Mouse (Mus musculus): Measurements from ENCODE around the gene Paics. TPM values are rescaled to one million over a fixed set of nuclear protein-coding genes. Genes with fewer than 3 reads are reported as not detected.
"Not testable (repeated sequence)": the region's sequence is repeated elsewhere in the genome, so short reads cannot be mapped to it uniquely, and the experiment has no call there.

Gene Paics
- 392 and 396 TPM in 2 replicates for polyA plus RNA-seq (2016; fragmentation: Nextera tagmentation; extraction: Ambion mirVana)

DNA sequence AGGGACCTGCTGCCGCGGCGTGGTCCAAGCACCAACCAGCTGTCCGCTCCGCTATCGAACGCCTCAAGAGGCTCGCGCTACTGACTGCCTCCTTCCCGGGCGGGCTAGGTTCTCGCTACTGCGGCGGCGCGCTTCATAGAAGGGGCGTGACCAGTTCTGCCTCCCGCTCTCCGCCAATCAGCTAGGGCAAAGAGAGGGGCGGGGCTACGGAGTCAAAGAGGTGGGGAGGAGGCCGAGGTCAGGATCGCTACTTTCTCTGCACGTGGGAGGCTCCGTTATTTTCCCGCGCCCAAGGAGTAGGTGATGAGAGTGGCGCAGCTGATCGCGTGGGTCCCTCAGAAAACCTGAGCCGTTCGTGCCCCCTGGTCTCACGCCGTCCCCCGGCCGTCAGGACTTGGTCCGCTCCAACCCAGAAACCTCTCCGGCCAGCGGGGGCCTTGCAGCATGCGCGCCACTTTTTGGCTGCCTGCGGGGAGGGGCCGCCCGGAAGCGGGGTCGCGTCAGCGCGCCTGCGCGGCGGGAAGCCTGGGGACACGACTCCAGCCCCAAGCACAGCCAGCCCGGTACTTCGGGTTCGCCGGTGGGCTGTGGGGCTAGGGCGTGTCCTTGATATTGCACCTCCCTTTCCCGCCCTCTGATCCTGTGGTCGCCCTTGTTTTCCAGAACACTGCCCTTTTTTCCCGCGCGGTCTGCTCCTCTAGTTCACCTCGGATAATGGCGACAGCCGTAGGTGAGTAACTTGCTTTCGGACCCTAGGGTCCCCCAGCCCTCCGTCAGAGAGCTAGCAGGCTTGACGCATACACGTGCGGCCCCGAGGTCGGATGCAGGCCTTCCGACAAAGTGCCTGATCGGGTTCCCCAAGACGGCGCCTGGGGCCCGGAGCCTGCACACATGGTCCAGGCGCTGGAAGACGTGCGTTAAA, at the start of gene Paics, which contains the start of gene Ppat:
TSS of gene Paics (plus strand) at position 202 of the 922 bp plus-strand sequence.
TSS of gene Ppat (minus strand) at position 473 of the 922 bp plus-strand sequence.
- Histone ChIP-seq H3K4me2 (peak within 1 kb of the TSS; percentile 79), H3K36me3 (peaks cover 49% of the 10 kb centered on the region), H3K4me1 (replicated peaks) (peaks cover 46% of the 10 kb centered on the region), H3K9me3 (no peaks in the 10 kb centered on the region), H3K9ac (replicated peaks) (peak within 1 kb of the TSS; percentile 72), H3K27me3 (no peaks in the 10 kb centered on the region), H3K27ac (peak within 1 kb of the TSS; percentile 94), H3K4me3 (replicated peaks) (peak within 1 kb of the TSS; percentile 75)
- under 1% methylated on average over 81 of the region's 81 CpGs for WGBS
- ATAC-seq (ENCODE audit: insufficient number of reproducible peaks, insufficient read depth, low FRiP score, low TSS enrichment, low read depth), result peak; percentile 95

DNA sequence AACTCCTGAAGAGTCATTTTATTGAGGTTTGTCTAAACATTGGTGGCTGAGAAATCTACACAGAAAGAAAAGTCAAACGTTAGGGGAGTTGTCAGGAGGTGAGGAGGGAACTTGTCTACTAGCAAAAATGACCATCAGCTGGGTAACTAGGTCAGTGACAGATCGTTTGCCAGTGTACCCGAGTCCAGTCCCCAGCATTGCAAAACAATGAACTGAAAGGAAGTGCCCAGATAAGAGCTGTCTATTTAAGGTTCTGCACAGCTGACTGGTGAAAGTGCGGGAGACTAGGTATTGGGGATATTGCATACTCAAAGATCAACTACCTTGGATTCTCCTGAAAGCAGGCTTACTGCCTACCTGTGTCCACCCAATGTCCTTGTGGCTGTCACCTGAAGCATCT, 49.0 kb upstream of the Paics start:
- WGBS, result 78% methylated on average over 4 of the region's 4 CpGs
- ATAC-seq (ENCODE audit: insufficient number of reproducible peaks, insufficient read depth, low FRiP score, low TSS enrichment, low read depth), result no peak
- H3K27me3 ChIP-seq, result no peaks in the 10 kb centered on the region
- no peaks in the 10 kb centered on the region for H3K9me3 ChIP-seq
- no peak overlapping the region for H3K27ac ChIP-seq
- H3K4me2 ChIP-seq, result no peak overlapping the region
- peaks cover 10% of the 10 kb centered on the region for H3K36me3 ChIP-seq
- H3K9ac ChIP-seq (replicated peaks), result no peak overlapping the region
- H3K4me1 ChIP-seq (replicated peaks), result 0 out of 2 replicates have a peak, but pooled peaks cover 4% of the 10 kb centered on the region
- no peak overlapping the region for H3K4me3 ChIP-seq (replicated peaks)

DNA sequence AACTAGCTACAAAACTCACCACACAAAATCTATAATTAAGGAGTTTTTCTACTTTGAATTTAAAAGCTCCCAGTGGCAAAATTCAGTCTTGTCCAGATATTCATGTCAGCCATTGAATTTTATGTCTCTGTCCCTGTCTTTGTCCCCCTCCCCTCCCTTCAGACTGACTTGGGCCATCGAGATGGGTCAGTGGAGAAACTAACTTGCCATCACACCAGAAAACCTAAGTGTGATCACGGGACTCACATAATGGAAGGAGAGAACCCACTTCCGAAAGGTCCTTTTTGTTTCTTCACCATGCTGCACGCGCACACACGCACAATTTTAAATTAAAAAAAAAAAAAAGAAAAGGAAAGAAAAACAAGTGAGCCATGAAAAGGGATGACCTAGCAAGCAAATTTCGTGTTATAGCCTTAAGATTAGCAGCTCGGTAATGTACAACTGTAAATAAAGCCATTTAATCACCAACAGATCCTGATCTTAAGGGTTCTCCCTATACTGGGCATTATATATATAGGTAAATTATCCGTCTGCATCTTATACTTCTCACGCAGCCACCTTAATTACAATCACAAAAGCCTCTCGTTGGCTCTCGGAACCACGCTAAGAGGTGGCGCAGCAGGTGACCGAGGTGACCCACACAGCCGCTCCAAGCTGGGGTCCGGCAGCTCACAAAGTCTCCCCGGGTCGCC, 46.2 kb upstream of the Paics start:
- no peaks in the 10 kb centered on the region for H3K27me3 ChIP-seq
- ATAC-seq (ENCODE audit: insufficient number of reproducible peaks, insufficient read depth, low FRiP score, low TSS enrichment, low read depth), result no peak
- H3K27ac ChIP-seq, result peak overlapping the region; percentile 89
- H3K9ac ChIP-seq (replicated peaks), result peak overlapping the region; percentile 78
- H3K4me3 ChIP-seq (replicated peaks), result peak overlapping the region; percentile 69
- peaks cover 7% of the 10 kb centered on the region for H3K36me3 ChIP-seq
- 3% methylated on average over 19 of the region's 19 CpGs for WGBS
- H3K9me3 ChIP-seq, result no peaks in the 10 kb centered on the region
- H3K4me2 ChIP-seq, result peak overlapping the region; percentile 70
- H3K4me1 ChIP-seq (replicated peaks), result 0 out of 2 replicates have a peak, but pooled peaks cover 4% of the 10 kb centered on the region

DNA sequence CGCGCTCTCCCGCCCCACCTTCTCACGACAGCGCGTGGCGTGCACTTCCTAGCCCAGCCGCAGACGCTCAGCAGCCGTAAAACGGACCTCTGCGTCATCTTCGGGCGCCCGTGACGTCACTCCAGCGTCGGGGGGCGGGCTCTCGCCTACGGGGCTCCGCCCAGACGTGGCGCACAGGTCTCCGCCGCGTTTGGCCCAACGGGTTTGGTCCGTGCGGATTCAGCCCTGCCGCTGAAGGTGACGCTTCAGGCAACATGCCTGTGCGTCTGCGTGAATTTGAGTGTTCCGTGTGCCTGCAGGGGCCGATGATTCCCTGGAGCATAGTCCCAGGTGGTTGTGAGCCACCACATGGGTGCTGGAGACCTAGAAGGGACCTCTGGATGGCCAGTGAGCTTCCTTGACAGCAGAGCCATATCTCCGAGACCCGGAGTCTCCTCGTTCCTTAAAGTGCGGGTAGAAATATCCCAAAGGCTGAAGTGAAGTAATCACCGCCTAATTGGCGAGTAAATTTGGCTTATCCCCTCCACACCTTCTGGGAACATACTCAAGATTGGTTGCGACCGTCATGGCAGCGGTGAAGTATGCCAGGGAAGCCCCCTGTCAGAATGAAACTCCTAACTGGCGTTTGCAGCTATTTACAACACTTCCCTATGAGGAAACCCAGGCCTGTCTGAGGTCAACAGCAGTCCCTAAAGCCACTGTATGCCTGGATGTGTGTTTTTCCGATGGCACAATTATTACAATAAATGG, 45.5 kb upstream of the Paics start, which contains the start of gene Aasdh:
TSS of gene Aasdh (minus strand) at position 110 of the 750 bp plus-strand sequence.
- under 1% methylated on average over 47 of the region's 47 CpGs for WGBS
- Histone ChIP-seq H3K27me3 (no peaks in the 10 kb centered on the region), H3K36me3 (peaks cover 9% of the 10 kb centered on the region), H3K27ac (peak within 1 kb of the TSS; percentile 89), H3K4me3 (replicated peaks) (peak within 1 kb of the TSS; percentile 69), H3K4me1 (replicated peaks) (0 out of 2 replicates have a peak, but pooled peaks cover 4% of the 10 kb centered on the region), H3K9ac (replicated peaks) (peak within 1 kb of the TSS; percentile 78), H3K4me2 (peak within 1 kb of the TSS; percentile 70), H3K9me3 (no peaks in the 10 kb centered on the region)
- peak; percentile 95 for ATAC-seq (ENCODE audit: insufficient number of reproducible peaks, insufficient read depth, low FRiP score, low TSS enrichment, low read depth)

- ATAC-seq (ENCODE audit: insufficient number of reproducible peaks, insufficient read depth, low FRiP score, low TSS enrichment, low read depth), result no peak
- Histone ChIP-seq H3K9me3 (no peaks in the 10 kb centered on the region), H3K4me2 (peak overlapping the region; percentile 70), H3K27ac (peak overlapping the region; percentile 89), H3K9ac (replicated peaks) (peak overlapping the region; percentile 78), H3K4me3 (replicated peaks) (peak overlapping the region; percentile 69), H3K27me3 (no peaks in the 10 kb centered on the region), H3K4me1 (replicated peaks) (0 out of 2 replicates have a peak, but pooled peaks cover 4% of the 10 kb centered on the region), H3K36me3 (peaks cover 5% of the 10 kb centered on the region; the same call in 1 of the 2 replicates)
- WGBS, result 48% methylated on average over 3 of the region's 3 CpGs
These were observed 45.0 kb upstream of the Paics start for GRCm38 (mm10) chr5:76906155-76906499.

GRCm38 (mm10) chr5:76910807-76911206, 40.3 kb upstream of the Paics start:
- no peak for ATAC-seq (ENCODE audit: insufficient number of reproducible peaks, insufficient read depth, low FRiP score, low TSS enrichment, low read depth)
- WGBS, result 84% methylated on average over 3 of the region's 3 CpGs
- Histone ChIP-seq H3K4me1 (replicated peaks) (0 out of 2 replicates have a peak, but pooled peaks cover 4% of the 10 kb centered on the region), H3K27me3 (no peaks in the 10 kb centered on the region), H3K9me3 (no peaks in the 10 kb centered on the region), H3K4me3 (replicated peaks) (no peak overlapping the region), H3K27ac (no peak overlapping the region), H3K9ac (replicated peaks) (no peak overlapping the region), H3K4me2 (no peak overlapping the region), H3K36me3 (peaks cover 20% of the 10 kb centered on the region)

DNA sequence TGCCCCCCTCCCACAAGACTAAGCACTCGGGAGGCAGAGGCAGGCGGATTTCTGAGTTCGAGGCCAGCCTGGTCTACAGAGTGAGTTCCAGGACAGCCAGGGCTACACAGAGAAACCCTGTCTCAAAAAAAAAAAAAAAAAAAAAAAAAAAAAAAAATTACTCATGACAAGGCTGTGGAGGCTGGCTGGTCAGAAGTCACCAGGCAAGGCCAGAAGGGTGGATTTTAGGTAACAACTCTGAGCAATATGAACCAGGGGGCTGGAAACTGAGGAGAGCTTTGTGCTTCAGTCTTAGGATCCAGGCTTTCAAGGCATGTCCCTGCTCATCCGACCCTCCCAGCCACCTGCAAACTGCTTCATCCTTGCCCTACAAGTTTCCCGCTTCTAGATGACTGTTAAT, 38.6 kb upstream of the Paics start:
- not testable (repeated sequence) for H3K27me3 ChIP-seq; H3K4me1 ChIP-seq (replicated peaks); H3K4me2 ChIP-seq; H3K9ac ChIP-seq (replicated peaks); H3K27ac ChIP-seq; H3K4me3 ChIP-seq (replicated peaks); ATAC-seq (ENCODE audit: insufficient number of reproducible peaks, insufficient read depth, low FRiP score, low TSS enrichment, low read depth); H3K9me3 ChIP-seq
- H3K36me3 ChIP-seq, result peaks cover 30% of the 10 kb centered on the region
- WGBS, result 93% methylated on average over 5 of the region's 5 CpGs

DNA sequence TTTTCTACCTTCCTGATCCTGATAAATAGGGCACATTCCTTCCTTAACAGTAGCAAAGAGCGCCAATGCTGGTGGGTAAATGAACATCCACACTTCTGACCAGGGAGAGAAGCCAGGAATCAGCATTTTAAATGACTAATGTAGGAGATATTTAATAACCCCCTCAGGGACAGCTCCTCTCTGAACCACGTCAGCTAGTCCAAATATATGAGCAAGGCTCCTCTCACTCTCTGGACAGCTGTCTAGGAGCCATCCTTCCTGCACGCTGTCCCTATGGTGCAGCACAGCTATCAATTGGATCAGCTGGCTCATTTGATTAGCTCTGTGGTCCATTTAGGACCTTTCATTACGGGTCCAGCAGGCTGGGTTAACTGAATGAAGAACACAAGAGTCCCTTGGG, 28.3 kb upstream of the Paics start:
- 0 out of 2 replicates have a peak, but pooled peaks cover 4% of the 10 kb centered on the region for H3K4me1 ChIP-seq (replicated peaks)
- no peak for ATAC-seq (ENCODE audit: insufficient number of reproducible peaks, insufficient read depth, low FRiP score, low TSS enrichment, low read depth)
- no peak overlapping the region for H3K4me3 ChIP-seq (replicated peaks)
- H3K36me3 ChIP-seq, result peaks cover 87% of the 10 kb centered on the region
- no peaks in the 10 kb centered on the region; the same call in 1 of the 2 replicates for H3K9me3 ChIP-seq
- WGBS, result 89% methylated on average over 4 of the region's 4 CpGs
- no peak overlapping the region for H3K9ac ChIP-seq (replicated peaks)
- H3K27me3 ChIP-seq, result no peaks in the 10 kb centered on the region
- no peak overlapping the region for H3K27ac ChIP-seq
- H3K4me2 ChIP-seq, result no peak overlapping the region

GRCm38 (mm10) chr5:76923428-76923827, 27.7 kb upstream of the Paics start:
- no peak overlapping the region for H3K4me3 ChIP-seq (replicated peaks)
- no peak overlapping the region for H3K4me2 ChIP-seq
- H3K9ac ChIP-seq (replicated peaks), result no peak overlapping the region
- WGBS, result 94% methylated on average over 13 of the region's 13 CpGs
- H3K27me3 ChIP-seq, result no peaks in the 10 kb centered on the region
- H3K27ac ChIP-seq, result no peak overlapping the region
- peaks cover 8% of the 10 kb centered on the region; the same call in 1 of the 2 replicates for H3K4me1 ChIP-seq (replicated peaks)
- no peaks in the 10 kb centered on the region; the same call in 1 of the 2 replicates for H3K9me3 ChIP-seq
- ATAC-seq (ENCODE audit: insufficient number of reproducible peaks, insufficient read depth, low FRiP score, low TSS enrichment, low read depth), result no peak
- peaks cover 81% of the 10 kb centered on the region for H3K36me3 ChIP-seq

GRCm38 (mm10) chr5:76924296-76924695, 26.8 kb upstream of the Paics start:
- no peak for ATAC-seq (ENCODE audit: insufficient number of reproducible peaks, insufficient read depth, low FRiP score, low TSS enrichment, low read depth)

More at GRCm38 (mm10) chr5:76924296-76924695, 26.8 kb upstream of the Paics start:
- 86% methylated on average over 1 of the region's 1 CpGs for WGBS
- H3K9me3 ChIP-seq, result no peaks in the 10 kb centered on the region; the same call in 1 of the 2 replicates
- H3K36me3 ChIP-seq, result peaks cover 75% of the 10 kb centered on the region
- H3K4me2 ChIP-seq, result no peak overlapping the region
- no peak overlapping the region for H3K9ac ChIP-seq (replicated peaks)
- H3K4me3 ChIP-seq (replicated peaks), result no peak overlapping the region
- no peaks in the 10 kb centered on the region for H3K27me3 ChIP-seq
- no peak overlapping the region for H3K27ac ChIP-seq
- H3K4me1 ChIP-seq (replicated peaks), result peaks cover 14% of the 10 kb centered on the region

All from limb, embryonic 12.5 days (tissue).